Mouse (Mus musculus): ENCODE measurements around the gene Nppb. TPM values are rescaled to one million over a fixed set of nuclear protein-coding genes. Genes with fewer than 3 reads are reported as not detected.
A peak's percentile ranks its signal among the peaks of the same experiment; 100 is the strongest.

Gene Nppb
- total and polyA plus RNA-seq, 3 experiments = not detected

DNA sequence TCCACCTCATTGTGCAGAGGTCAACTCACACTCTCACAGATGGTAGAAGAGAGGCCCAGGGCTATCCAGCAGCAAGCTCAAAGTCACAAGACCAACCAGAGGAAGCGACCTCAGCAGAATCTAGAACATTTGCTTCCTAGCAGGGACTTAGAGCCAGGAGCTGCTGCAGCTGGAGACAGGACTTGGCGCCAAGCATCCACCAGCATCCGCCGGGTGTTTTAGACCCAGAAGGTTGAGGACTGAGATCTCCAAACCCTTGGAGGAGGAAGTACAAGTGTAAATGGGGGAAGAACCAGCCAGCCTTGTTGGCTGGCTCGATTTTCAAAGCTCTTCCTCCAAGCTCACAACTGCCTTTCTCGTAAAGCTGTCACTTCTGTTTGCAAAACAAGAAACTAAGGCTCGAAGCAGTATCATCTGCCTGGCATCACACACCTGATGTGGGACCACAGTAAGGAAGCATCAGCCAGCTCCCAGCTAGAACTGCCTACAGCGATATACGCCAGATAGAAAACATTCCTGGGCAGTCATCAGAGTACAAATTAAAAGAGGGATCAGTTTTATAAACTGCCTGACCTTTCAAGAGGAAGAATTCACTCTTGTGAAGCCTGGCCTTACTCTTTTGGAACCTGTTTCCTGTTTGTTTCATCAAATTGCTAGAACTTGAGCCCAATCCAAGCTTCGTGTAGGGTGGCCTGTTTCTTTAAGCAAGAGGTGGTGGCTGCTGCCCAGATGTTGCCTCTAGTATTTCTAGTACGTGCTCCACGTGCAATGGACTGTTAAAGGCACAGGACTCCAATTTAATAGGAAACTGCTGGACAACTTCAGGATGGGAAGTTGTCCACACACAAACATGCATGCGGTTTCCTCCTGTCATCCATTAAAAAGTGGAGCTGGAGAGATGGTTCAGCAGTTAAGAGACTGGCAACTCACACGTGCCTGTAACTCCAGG is 47.2 kb upstream of the Nppb start:
- no peak overlapping the region for H3K9ac ChIP-seq (ENCODE audit: insufficient read depth, low read depth)
- peaks cover 16 to 42% of the 10 kb centered on the region in 2 experiments for H3K4me1 ChIP-seq (ENCODE audit: control insufficient read depth in 1 of 2, insufficient read depth in 2 of 2)
- in situ Hi-C loops (cut with MboI; ENCODE audit: low pct_ligation_motif_present, low pct_unique_long_range_greater_than_20kb, low sequenced_read_pairs) (no loop called here), dilution Hi-C loops (cut with MboI; ENCODE audit: extremely low pct_ligation_motif_present, extremely low pct_unique_long_range_greater_than_20kb, low sequenced_read_pairs) (no loop called here)
- DNase-seq (ENCODE audit: extremely low read depth) = no peak
- H3K4me2 ChIP-seq (ENCODE audit: insufficient read depth, low read depth, poor library complexity, severe bottlenecking) = no peak overlapping the region
- H3K27ac ChIP-seq (ENCODE audit: insufficient read depth, low read depth) = no peak overlapping the region
- H3K4me3 ChIP-seq (replicated peaks in 1 of 3; ENCODE audit: low read depth in 2 of 3, low read length in 2 of 3, poor library complexity in 1 of 3) = no peak overlapping the region
- no peaks in the 10 kb centered on the region for H3K9me3 ChIP-seq (replicated peaks; ENCODE audit: low read length)
- H3K36me3 ChIP-seq (replicated peaks in 1 of 2; ENCODE audit: control insufficient read depth in 1 of 2, insufficient read depth in 1 of 2, low read length in 1 of 2) = peaks cover 0 to 9% of the 10 kb centered on the region in 2 experiments
- peaks cover 50% of the 10 kb centered on the region for H3K27me3 ChIP-seq (replicated peaks)
- TF ChIP-seq GABPA (IDR thresholded peaks at IDR 0.05; ENCODE audit: insufficient replicate concordance, low read depth, low read length) (no peak), RCOR1 (conservative IDR thresholded peaks at IDR 0.05; ENCODE audit: low read depth, low read length) (no peak), BHLHE40 (IDR thresholded peaks at IDR 0.05; ENCODE audit: low read depth, low read length) (0 out of 2 replicates have a peak, but pooled peaks have one; percentile 44)
- H3K79me2 ChIP-seq (replicated peaks; ENCODE audit: control insufficient read depth, extremely low read depth, insufficient read depth, poor library complexity, severe bottlenecking) = peaks cover 24% of the 10 kb centered on the region

DNA sequence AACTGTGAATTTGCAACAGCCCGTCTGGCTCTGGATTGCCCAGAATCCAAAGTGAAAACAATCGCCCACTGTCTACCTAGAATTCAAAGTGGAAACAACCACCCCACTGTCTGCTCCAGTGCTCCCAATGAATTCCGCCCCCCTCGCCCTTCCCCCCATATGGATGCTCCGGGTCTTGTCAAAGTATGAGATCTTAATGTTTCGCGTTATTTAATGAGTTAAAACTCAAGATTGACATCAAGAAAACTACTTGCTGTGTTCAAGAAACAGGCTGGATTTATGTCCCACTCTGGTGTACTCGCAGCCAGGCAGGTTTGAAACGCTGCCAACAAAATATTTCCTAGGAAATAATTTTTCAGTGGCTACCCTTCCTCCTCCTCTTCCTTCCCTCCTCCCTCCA is 45.5 kb upstream of the Nppb start:
- Histone ChIP-seq H3K79me2 (replicated peaks; ENCODE audit: control insufficient read depth, extremely low read depth, insufficient read depth, poor library complexity, severe bottlenecking) (peaks cover 28% of the 10 kb centered on the region), H3K9ac (ENCODE audit: insufficient read depth, low read depth) (peak overlapping the region; percentile 26; the same call in 1 of the 2 replicates), H3K9me3 (replicated peaks; ENCODE audit: low read length) (no peaks in the 10 kb centered on the region), H3K36me3 (replicated peaks in 1 of 2; ENCODE audit: control insufficient read depth in 1 of 2, insufficient read depth in 1 of 2, low read length in 1 of 2) (peaks cover 13 to 26% of the 10 kb centered on the region in 2 experiments), H3K27ac (ENCODE audit: insufficient read depth, low read depth) (no peak overlapping the region), H3K4me2 (ENCODE audit: insufficient read depth, low read depth, poor library complexity, severe bottlenecking) (peak overlapping the region; percentile 42), H3K4me1 (ENCODE audit: control insufficient read depth in 1 of 2, insufficient read depth in 2 of 2) (peaks cover 16 to 44% of the 10 kb centered on the region in 2 experiments), H3K4me3 (replicated peaks in 1 of 3; ENCODE audit: low read depth in 2 of 3, low read length in 2 of 3, poor library complexity in 1 of 3) (no peak overlapping the region), H3K27me3 (replicated peaks) (peaks cover 37% of the 10 kb centered on the region)
- in situ Hi-C loops (cut with MboI; ENCODE audit: low pct_ligation_motif_present, low pct_unique_long_range_greater_than_20kb, low sequenced_read_pairs) (no loop called here), dilution Hi-C loops (cut with MboI; ENCODE audit: extremely low pct_ligation_motif_present, extremely low pct_unique_long_range_greater_than_20kb, low sequenced_read_pairs) (no loop called here)
- no peak for DNase-seq (ENCODE audit: extremely low read depth)
- TF ChIP-seq CTCF (conservative IDR thresholded peaks at IDR 0.05 in 1 of 2, IDR thresholded peaks at IDR 0.05 in 1 of 2; ENCODE audit: low read depth in 2 of 2, low read length in 2 of 2) = no peak
- no peak for TF ChIP-seq MAX (IDR thresholded peaks at IDR 0.05; ENCODE audit: low read length)
- TF ChIP-seq ZMIZ1 (IDR thresholded peaks at IDR 0.05; ENCODE audit: low read depth, low read length) = no peak
- no peak for TF ChIP-seq ZNF384 (IDR thresholded peaks at IDR 0.05; ENCODE audit: low read depth, low read length)
- no peak for TF ChIP-seq MAZ (IDR thresholded peaks at IDR 0.05; ENCODE audit: low read depth, low read length)
- TF ChIP-seq HCFC1 (IDR thresholded peaks at IDR 0.05; ENCODE audit: low read depth, low read length) = no peak
- TF ChIP-seq KAT2A (IDR thresholded peaks at IDR 0.05; ENCODE audit: insufficient replicate concordance, low read length) = no peak
- TF ChIP-seq MEF2A (IDR thresholded peaks at IDR 0.05; ENCODE audit: borderline replicate concordance, low read depth, low read length) = no peak
- no peak for TF ChIP-seq UBTF (IDR thresholded peaks at IDR 0.05; ENCODE audit: low read depth, low read length)
- TF ChIP-seq GABPA (IDR thresholded peaks at IDR 0.05; ENCODE audit: insufficient replicate concordance, low read depth, low read length) = no peak
- no peak for TF ChIP-seq TBP (conservative IDR thresholded peaks at IDR 0.05; ENCODE audit: low read depth, low read length)
